Mouse (Mus musculus): ENCODE data around the gene Dnm3.
"Not testable (repeated sequence)": the region's sequence is repeated elsewhere in the genome, so short reads cannot be mapped to it uniquely, and the experiment has no call there.

Gene Dnm3

DNA sequence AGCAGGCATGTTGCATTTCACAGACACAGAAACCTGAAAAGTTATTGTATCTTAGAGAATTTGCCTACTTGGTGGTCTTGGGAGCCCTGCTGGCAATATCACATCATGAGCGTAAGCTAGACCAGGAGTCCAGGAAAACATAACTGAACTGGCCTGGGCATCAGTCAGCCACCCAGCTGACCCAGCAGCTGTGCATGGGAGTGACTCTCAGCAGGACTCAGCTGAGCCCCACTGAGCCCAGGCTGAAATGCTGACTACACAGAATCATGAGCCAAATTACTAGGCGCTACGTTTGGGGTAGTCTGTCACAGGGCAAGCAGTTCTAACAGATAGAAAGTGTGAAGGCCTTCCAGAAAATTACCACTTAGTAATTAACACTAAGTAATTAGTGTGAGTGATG is 41.2 kb downstream of the Dnm3 start:
- in situ Hi-C loops (cut with MboI; ENCODE audit: low sequenced_read_pairs), result no loop called here

DNA sequence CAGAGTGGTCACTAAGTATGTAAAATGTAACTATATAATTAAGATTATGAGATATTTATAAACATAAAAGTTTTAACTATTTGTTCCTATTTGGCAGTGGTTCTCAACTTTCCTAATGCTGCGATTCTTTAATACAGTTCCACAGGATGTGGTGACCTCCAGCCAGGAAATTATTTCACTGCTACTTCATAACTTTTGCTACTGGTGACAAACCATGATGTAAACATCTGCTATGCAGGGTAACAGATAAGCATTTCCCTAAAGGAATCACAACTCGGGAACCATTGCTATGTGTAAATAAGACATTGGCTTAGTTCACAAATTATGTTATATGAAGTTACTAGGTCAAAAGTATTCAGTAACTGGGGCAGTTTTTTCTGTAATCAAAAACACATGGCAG is 48.9 kb downstream of the Dnm3 start:
- in situ Hi-C loops (cut with MboI; ENCODE audit: low sequenced_read_pairs), result no loop called here

DNA sequence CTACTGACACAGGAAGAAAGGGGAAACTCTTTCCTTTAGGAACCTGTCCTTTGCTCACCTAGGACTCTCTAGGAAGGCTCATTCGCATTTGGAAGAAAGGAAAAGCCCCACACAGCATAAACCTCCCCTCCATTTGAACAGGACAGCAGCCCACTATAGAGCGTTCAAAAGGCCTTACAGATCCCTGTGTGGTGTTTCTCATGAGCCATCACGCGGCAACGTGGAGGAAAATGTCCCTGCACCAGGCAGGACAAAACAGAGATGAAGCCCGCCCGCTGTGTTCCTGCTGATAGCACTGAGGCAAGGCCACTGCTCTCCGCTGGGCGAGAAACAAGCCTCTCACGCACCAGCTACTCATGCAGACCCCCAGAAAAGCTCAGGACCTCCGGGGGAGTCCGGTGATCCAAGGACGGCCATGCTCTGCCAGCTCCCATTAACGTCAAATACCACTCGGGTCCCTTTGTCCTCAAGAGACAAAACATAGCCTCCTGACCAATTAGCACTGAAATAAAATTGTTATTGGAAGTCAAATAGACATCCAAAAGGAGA is 51.8 kb downstream of the Dnm3 start:
- in situ Hi-C loops (cut with MboI; ENCODE audit: low sequenced_read_pairs), result no loop called here

DNA sequence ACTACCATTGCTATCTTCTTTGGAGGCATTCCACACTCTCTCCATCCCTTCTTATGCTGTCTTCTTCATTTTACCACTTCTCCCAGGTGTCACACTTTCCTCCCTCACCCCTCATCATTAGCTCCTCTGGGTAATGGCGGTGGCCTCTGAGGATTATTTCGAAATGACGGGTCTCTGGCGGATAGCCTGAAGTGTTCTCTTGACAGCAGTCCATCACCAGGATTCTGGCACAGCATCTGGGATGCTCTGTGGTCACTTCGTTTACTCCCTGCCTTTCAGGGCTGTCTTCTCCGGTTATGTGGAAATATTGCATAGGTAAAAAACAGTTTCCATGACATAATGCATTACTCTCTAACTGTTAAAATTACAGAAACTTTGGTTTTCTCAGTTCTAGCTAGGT is 55.0 kb downstream of the Dnm3 start:
- in situ Hi-C loops (cut with MboI; ENCODE audit: low sequenced_read_pairs), result no loop called here

DNA sequence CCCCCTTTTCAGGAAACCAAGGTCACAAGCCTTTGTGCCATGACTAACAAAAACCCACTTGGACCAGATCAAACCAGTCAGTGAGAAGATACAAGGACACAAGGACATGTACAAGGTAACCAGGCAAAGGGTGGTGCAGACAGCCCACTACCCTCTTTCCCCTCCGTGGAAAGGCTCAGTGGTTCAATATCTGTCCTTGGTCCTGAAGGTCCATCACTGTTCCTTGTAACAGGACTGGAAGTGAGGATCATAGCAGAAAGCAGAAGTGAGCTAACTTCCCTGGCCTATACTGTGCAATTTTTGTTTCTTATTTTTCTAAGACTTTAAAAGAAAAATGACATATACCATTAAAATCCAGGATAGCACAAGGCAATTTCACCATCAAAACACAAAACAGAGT is 64.0 kb downstream of the Dnm3 start:
- in situ Hi-C loops (cut with MboI; ENCODE audit: low sequenced_read_pairs), result no loop called here

DNA sequence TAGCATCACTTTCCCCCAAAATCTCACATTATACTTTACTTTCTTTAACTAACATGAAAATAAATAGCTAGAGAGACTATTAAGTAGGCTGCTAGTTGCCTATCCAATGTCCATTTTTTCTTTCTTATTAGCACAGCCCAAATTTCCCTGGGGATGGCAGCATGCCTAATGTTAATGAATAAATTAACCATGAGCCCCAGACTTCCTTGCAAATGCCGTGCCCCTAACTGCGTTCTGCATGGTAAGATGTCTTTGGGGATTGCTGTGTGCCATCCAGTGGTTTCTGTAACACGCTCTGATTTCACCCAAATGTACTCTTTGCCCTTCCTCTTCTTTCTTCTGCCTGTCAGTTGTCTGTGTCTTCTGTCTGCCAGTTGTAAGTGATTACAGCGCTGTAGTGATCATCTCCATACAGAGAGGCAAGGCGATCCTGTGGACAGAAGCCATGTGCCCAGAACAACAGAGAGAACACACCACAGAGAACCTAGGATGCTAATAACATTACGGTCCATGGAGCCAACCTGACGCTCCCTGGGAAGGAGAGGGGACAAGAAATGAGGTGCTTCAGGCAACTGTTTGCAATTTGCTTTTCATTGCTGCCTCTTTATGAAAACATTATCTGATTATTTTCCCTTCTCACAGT is 64.9 kb downstream of the Dnm3 start:
- in situ Hi-C loops (cut with MboI; ENCODE audit: low sequenced_read_pairs), result no loop called here

DNA sequence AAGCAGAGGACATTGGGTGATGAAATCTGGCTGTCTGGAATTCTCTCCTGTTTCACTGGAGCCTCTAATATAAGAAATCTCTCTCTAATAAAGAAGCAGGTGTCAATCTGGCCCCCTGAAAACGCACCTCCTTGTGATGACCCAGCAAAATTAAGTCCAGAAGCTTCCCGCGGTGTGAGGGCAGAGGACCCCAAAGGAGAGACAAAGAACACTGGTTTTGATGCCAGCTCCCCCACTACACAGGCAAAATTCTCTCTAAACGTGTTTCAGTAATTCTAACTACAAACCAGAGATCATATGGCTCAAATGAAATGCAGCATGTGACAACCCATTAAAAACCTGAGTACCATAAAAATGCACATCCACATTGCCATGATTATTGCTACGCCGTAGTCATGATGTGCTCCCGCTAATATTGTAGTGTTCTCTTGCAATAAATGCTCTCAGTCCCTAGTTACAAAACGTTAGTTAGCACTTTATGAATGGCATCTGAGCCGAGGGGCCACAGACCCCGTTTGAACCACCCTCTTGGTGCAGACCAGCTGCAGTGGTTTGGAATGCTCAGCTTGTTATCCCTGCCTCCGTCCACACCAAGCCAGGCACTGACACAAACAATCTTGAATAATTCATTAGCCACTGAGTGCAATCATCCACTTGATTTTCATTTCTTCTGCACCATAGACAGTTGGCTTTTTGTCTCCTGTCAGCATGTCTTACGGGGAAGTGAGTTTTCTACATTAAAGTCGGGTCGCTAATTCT is 67.4 kb downstream of the Dnm3 start:
- in situ Hi-C loops (cut with MboI; ENCODE audit: low sequenced_read_pairs), result no loop called here

DNA sequence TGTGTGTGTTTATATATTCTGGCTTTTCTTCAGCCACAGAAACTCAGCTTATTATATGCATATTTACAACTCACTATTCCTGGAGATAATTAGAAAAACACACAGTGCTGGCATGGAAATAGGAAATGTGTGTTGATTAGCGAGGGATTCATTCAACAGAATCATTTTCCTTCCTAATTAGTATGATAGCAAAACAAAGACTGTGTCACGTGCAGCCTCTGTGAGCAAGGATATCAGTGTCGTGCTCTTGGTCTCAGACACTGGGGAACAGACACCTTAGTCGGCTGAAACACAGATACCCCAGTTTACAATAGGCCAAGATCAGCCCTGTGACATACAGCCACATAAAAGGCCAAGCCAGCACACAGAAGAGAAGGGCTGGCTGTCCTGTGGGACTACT is 83.3 kb downstream of the Dnm3 start:
- in situ Hi-C loops (cut with MboI; ENCODE audit: low sequenced_read_pairs), result no loop called here

DNA sequence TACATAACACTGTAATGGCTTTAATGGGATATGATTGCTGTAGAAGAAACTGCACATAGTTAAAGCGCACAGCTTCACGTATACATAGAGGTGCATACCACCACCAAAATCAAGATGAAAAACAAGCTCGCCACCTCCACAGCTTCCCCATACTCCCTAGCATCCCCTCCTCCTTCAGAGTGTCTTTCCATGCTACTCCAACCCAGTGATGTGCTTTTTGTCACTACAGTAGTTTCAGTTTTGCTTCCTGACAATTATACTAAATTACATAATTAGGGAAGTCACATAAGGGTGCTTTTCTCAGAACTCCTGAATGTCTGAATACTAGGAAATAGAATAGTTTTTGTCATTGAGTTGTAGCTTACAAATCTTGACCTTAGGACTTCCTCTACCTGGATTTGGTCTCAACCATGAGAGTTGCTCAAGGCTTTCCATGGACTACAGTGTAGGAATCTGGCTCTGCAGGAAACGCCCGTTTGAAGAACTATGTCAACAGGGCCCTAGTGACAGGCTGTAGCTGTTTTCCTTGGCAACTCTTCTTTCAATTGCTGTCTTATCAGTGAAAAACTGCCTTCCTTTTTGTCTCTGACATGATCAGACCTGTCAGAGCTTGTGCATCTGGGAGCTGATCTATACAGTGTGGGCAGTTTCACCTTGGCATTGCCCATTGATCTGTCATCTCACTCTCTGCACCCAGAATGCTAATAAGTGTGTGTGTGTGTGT is 89.2 kb downstream of the Dnm3 start:
- in situ Hi-C loops (cut with MboI; ENCODE audit: low sequenced_read_pairs), result no loop called here

DNA sequence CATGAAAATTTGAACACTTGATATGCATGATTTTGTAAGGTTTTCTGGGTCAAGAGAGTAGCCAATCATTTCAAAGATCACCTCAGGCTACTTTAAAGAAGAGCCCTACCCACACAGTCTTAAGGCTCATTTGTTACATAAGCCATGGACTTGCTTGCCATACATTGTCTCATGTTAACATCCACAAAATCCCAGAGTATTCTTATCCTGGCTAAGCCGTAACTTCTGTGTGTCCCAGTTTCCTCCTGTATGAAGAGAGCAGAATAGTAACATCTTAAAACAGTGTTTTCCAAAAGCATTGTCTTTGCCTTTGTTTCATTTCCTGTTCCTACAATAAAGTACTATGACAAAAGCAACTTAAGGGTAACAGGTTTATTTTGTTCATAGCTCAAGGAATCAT is 104.8 kb downstream of the Dnm3 start:
- in situ Hi-C loops (cut with MboI; ENCODE audit: low sequenced_read_pairs), result not testable (repeated sequence)

DNA sequence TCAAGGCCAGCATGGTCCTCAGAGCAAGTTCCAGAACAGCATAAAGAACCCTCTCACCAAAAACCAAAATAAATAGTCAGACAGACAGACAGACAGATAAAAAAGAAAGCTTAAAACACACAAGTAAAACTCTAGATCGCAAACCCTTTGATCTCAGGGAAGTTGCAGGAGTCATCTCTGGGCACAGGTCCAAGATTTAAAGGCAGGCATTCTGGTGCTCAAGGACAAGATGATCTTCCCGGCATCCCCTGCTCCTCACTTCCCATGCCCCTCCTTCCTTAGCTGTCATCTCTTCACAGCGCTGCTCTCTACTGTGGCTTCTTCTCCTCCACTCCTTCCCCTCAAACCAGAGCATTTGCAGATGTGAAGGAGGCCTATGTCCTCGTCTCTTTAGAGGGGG is 108.1 kb downstream of the Dnm3 start:
- in situ Hi-C loops (cut with MboI; ENCODE audit: low sequenced_read_pairs), result no loop called here

DNA sequence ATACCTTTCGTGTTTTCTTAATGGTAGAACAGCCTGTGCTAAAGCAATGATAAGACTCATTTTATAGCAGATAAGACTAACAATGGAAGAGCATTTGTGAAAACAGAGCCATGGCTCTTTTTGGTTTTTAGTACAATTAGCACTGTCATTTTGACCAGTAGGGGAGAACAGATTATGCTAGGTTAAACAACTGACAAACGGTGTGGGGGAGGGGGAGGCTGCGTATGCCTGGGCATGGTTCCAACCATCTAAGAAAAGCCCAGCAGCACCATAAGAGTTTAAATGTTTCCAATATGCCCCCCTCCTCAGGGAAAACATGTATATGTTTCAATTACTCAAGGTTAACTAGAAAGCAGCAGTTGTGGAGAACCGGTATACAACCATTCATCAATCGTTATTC is 115.9 kb downstream of the Dnm3 start:
- in situ Hi-C loops (cut with MboI; ENCODE audit: low sequenced_read_pairs), result no loop called here

DNA sequence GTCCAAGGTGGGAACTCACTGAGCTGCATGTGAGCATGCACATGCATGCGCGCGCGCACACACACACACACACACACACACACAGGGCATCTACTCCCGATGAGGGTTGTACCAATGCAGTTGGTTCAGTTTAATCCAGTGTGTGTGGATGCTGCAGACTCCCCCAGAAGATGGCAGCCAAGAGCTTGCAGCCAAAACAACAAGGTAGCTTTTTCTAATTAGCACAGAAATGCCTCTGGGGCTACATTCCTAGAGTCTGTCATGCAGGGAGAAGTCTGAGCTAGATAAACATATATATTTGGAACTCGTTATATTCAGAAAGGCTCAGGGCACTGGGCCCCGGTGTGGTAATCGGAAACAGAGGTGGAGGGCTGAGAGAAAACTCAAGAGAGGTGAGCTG is 118.6 kb downstream of the Dnm3 start:
- in situ Hi-C loops (cut with MboI; ENCODE audit: low sequenced_read_pairs), result loop anchor here (10.0 kb wide), 1 partner anchor 306 kb away; no protein-coding TSS in a partner anchor

DNA sequence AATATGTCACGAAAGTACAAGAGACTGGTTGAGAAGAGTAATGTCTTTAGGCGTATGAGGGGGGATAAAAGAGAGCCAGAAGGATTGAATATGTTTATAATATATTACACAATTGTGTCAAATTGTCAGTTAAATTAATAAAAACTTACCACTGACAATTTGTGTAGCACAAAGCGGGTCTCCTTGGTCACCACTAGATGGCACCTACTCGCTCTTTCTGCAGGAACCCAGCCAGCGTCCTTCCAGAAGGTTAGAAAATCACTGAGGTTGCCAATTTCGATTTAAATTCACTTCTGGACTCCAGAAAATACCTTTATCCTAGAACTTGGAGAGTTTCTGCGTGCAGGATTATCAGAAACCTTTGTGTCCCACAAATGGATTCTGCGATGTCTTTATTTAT is 119.8 kb downstream of the Dnm3 start:
- in situ Hi-C loops (cut with MboI; ENCODE audit: low sequenced_read_pairs), result loop anchor here (10.0 kb wide), 1 partner anchor 307 kb away; no protein-coding TSS in a partner anchor

DNA sequence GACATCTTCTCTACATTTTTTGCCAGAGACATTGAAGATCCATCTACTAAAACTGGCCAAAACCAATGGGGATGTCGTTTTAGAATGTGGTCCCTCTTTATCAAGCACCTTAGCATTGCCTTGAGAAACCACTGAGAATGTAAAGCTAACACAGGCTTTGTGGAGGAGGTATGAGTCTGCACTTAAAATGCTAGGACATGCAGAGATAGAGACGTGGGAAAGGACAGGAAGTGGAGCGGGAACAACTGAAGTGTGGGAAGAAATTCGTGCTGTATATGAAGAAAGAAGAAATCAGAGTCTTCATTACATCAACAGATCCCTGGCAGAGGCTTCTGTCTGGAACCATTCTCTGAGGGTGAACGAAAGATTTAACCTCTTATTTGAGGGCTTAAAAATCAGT is 121.4 kb downstream of the Dnm3 start:
- in situ Hi-C loops (cut with MboI; ENCODE audit: low sequenced_read_pairs), result loop anchor here (10.0 kb wide), 1 partner anchor 308 kb away; no protein-coding TSS in a partner anchor

DNA sequence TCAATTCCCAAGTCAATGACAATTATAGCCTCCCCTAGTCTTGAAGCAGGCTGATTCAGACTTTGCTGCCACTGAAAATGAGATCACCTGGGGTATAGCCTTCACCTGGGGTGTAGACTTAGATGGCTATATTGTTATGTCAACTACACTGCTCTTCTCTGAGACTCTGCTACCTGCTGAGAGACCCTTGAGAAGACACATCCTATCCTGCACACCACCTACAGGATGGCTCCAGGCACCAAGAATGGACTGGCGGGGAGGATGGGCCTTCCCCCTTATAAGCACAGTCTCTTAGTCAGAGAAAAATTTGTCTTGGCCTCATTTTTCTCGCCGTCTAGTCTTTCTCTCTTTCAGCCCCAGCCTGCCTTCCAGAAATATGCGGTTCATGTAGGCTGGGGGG is 123.1 kb downstream of the Dnm3 start:
- in situ Hi-C loops (cut with MboI; ENCODE audit: low sequenced_read_pairs), result loop anchor here (10.0 kb wide), 1 partner anchor 310 kb away; no protein-coding TSS in a partner anchor

DNA sequence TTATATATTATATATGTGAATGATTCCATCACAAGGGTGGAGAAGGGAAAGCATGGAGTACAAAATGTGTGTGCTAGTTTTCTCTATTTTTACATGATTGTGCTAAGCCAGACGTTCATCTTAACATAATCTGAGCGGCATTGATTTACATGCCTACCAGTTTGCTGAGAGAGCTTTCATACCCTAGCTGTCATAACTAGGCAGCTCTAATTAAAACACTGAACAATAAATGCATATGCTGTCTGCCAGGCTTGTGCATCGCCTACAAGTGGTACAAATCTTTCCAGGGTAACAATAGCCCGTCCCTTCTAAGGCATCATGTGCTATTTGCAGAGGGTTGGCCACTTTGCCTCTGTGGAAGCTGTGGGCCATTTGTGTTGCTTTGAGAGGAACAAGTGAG is 124.0 kb downstream of the Dnm3 start:
- in situ Hi-C loops (cut with MboI; ENCODE audit: low sequenced_read_pairs), result loop anchor here (10.0 kb wide), 1 partner anchor 311 kb away; no protein-coding TSS in a partner anchor

DNA sequence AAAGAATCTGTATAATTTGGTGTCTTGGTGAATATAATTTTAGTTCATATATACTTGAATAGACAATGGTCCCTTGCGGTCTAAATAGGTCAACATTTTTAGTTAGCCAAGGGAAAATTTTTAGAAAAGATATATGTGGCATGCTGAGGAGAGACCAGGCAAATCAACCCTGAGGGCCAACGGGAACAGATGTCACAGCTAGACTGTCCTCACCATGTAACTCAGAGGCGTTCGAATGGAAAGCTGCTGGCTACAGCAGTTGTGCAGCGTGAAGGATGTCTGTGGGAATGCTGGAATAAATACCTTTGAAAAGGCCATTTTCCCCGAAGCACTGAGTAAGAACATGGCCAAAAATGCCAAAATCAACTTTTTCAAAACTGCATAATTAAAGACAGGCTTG is 128.5 kb downstream of the Dnm3 start:
- in situ Hi-C loops (cut with MboI; ENCODE audit: low sequenced_read_pairs), result no loop called here

DNA sequence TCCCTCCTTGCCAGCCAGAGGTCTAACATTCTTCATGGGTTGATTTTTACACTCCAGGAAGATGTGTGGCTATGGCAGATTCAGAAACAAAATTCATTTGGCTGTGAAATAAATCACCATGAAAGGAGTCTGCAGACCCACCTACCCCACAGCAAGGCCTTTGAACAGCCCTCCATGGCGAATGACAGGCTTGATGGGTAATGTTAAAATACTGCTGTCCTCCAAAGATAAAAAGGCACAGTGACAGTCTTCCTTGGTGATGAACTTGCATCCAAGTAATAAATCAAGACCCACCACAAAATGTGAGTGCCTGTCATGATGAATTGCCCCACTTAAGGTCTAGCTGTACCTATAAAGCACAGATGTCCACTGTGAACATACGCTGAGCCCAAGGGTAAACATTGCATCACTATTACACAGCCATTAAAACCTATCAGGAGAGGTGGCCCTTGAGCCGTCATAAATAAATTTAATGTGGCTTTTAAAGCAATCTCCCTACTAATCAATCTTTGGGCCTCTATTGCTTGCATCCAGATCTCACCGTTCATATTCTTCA is 131.3 kb downstream of the Dnm3 start:
- in situ Hi-C loops (cut with MboI; ENCODE audit: low sequenced_read_pairs), result no loop called here

DNA sequence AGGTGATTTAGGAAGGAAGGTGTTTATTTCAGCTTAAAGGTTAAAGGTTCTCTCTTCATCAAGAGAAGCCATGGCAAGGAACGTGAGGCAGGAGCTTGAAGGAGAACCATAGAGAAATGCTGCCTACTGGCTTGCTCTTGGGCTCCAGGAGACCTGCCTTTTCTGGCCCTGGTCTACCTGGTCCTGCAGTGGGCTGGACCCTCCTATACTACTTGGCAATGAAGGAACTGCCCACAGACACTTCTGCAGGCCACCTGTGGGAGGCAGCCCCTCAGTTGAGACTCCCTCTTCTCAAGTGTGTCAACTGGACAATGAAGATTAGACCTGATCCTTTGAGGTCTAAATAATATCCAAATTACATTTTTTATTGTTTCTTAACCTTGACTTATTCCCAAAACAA is 140.7 kb downstream of the Dnm3 start:
- in situ Hi-C loops (cut with MboI; ENCODE audit: low sequenced_read_pairs), result no loop called here

DNA sequence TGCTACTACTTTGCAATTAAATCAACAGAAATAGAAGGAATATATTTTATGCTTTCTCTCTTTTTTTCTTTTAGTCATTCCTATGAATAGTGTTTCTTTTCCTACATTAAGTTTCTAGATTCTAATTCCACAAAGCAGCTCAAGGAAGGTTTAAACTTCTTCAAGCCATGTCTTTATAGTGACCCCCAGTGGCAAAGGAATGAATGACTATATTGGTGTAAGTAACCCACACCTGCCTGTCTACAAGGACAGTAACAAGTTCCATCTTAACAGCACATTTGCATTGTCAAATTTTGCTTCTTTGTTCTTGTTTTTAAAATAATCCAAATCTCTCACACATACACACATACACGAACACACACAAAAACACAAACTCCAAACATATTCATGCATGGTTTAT is 141.2 kb downstream of the Dnm3 start:
- in situ Hi-C loops (cut with MboI; ENCODE audit: low sequenced_read_pairs), result no loop called here

Measured in CH12F3 (cell line).